Mouse (Mus musculus) spleen, adult 10 weeks (tissue): ENCODE results near the gene Mb21d2. TPM values are rescaled to one million over a fixed set of nuclear protein-coding genes. Genes with fewer than 3 reads are reported as not detected.

ENCODE experiments used
- polyA plus RNA-seq: library from polyadenylated mRNA; stranded (reverse); fragments of 350-450 nt; fragmentation: Illumina TruSeq; extraction: RNeasy Lipid Tissue Mini Kit (QIAGEN cat#74804); gene quantifications from one replicate; pipeline ENCODE4 v1.2.3, GENCODE M21; 2015; ENCODE audit warnings: low replicate concordance; ENCODE audit not compliant: insufficient read depth

Gene Mb21d2
- 2.2 TPM for polyA plus RNA-seq

DNA sequence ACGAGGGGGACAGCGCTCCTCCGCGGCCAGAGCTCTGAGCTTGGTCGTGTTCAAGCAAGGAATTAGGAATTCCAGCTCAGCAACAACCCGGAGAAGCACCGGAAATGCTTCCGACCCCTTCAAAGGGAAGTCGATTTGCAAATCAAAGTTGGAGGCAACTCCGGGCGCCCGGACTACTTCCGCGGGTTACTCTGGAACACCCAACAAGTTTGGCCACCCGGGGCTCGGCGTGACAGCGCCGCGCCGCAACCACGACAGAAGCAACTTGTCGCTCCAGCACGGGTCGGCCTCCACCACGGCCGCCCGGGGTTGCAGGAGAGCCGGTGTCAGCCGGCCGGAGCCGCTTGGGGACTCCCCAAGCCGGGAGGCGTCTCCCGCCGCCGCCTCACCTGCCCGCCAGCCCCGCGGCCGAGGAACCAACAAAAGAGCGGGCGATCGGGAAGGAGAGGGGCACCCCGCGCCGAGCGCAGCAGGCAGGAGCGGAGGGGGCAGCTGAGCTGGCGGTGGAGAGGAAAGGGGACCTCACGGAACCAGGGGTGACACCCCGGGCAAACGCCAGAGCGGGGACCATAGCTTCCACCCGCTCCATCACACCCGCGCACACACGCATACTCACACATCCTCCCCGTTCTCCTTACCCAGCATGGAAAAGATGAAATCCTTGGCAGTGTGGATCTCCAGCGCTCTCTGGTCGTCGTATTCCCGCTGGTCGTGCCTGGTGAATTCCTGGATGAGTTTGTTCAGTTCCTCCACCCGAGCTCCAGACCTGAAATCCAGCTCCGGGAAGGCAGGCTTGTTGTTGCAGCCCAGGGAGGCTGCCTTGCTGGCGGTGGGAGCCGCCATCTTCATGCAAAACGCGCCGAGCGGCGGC, at the start of gene Mb21d2:
Gene Mb21d2 (minus strand): TSS at position 859 of the 871 bp plus-strand sequence.

Other genes with a start within 250 kb of the Mb21d2 start
- not detected for gene Fgf12, start 176.6 kb downstream of the Mb21d2 start, polyA plus RNA-seq